Mouse (Mus musculus) cerebellum, adult 8-10 months (tissue): ENCODE data around the gene Uhrf1.
A peak's percentile ranks its signal among the peaks of the same experiment; 100 is the strongest.

Experiments used
- DNase-seq: peaks from one replicate; pipeline ENCODE4 v3.0.0; 2022

Gene Uhrf1

GRCm38 (mm10) chr17:56303847-56304586 is 896 bp downstream of the Uhrf1 start:
- DNase-seq, result peak; percentile 92

GRCm38 (mm10) chr17:56304718-56305117 is 1.6 kb downstream of the Uhrf1 start:
- DNase-seq, result no peak

- DNase-seq, result no peak
Observed at GRCm38 (mm10) chr17:56305156-56305555, 2.0 kb downstream of the Uhrf1 start.

- DNase-seq, result no peak
Observed at GRCm38 (mm10) chr17:56305826-56306225, 2.7 kb downstream of the Uhrf1 start.

GRCm38 (mm10) chr17:56308088-56308487 is 5.0 kb downstream of the Uhrf1 start:
- no peak for DNase-seq

- no peak for DNase-seq
Observed at GRCm38 (mm10) chr17:56309191-56309945, 6.2 kb downstream of the Uhrf1 start.

- peak; percentile 28 for DNase-seq
Observed at GRCm38 (mm10) chr17:56324419-56324818, 21.3 kb downstream of the Uhrf1 start.

- peak; percentile 99 for DNase-seq
Observed at GRCm38 (mm10) chr17:56325450-56326152, 22.5 kb downstream of the Uhrf1 start, which contains the start of gene Kdm4b. Gene Kdm4b, plus strand, starts transcription at chr17:56326062.

- peak; percentile 33 for DNase-seq
Observed at GRCm38 (mm10) chr17:56326153-56327147, 23.3 kb downstream of the Uhrf1 start.

- no peak for DNase-seq
Observed at GRCm38 (mm10) chr17:56329267-56329666, 26.1 kb downstream of the Uhrf1 start.

- no peak for DNase-seq
Observed at GRCm38 (mm10) chr17:56330345-56330744, 27.2 kb downstream of the Uhrf1 start.

GRCm38 (mm10) chr17:56331256-56331655 is 28.1 kb downstream of the Uhrf1 start:
- DNase-seq, result peak; percentile 33

GRCm38 (mm10) chr17:56332987-56333386 is 29.9 kb downstream of the Uhrf1 start:
- DNase-seq, result no peak

GRCm38 (mm10) chr17:56337190-56337589 is 34.1 kb downstream of the Uhrf1 start:
- DNase-seq, result peak; percentile 75

GRCm38 (mm10) chr17:56337791-56338190 is 34.7 kb downstream of the Uhrf1 start:
- DNase-seq, result no peak

- DNase-seq, result peak; percentile 31
Observed at GRCm38 (mm10) chr17:56338909-56339308, 35.8 kb downstream of the Uhrf1 start.

GRCm38 (mm10) chr17:56340717-56341116 is 37.6 kb downstream of the Uhrf1 start:
- peak; percentile 62 for DNase-seq

GRCm38 (mm10) chr17:56343466-56343865 is 40.3 kb downstream of the Uhrf1 start:
- no peak for DNase-seq

- no peak for DNase-seq
Observed at GRCm38 (mm10) chr17:56345364-56345763, 42.2 kb downstream of the Uhrf1 start.

- DNase-seq, result peak; percentile 17
Observed at GRCm38 (mm10) chr17:56348128-56348527, 45.0 kb downstream of the Uhrf1 start.

GRCm38 (mm10) chr17:56348586-56348985 is 45.5 kb downstream of the Uhrf1 start:
- DNase-seq, result no peak

GRCm38 (mm10) chr17:56350694-56351093 is 47.6 kb downstream of the Uhrf1 start:
- peak; percentile 88 for DNase-seq
